Mouse (Mus musculus) fat pad, adult 2 months (tissue): ENCODE data around the gene Tmem135.

ENCODE experiments used
- DNase-seq: peaks from one replicate; pipeline ENCODE4 v3.0.0-alpha.2; 2011; ENCODE audit warnings: low read depth, low spot score; ENCODE audit errors: extremely low read depth

The Tmem135 gene

DNA sequence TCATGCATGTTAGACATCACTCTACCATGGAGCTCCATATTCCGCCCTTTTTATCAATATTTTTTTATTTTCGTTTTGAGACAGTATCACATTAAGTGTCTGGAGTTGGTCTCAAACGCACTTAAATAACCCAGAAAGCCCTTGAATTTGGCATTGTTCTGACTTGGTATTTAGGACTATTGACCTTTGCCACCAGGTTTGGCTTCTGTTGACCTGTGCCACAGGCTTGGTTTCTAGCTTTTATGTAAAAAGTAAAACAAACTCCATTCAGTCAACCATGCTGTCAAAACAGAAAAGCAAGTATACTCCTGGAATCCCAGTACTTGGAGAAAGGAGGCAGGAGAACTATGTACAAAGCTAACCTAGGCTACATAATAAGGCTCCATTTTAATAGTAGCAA, 12.7 kb downstream of the Tmem135 start:
- DNase-seq = no peak

DNA sequence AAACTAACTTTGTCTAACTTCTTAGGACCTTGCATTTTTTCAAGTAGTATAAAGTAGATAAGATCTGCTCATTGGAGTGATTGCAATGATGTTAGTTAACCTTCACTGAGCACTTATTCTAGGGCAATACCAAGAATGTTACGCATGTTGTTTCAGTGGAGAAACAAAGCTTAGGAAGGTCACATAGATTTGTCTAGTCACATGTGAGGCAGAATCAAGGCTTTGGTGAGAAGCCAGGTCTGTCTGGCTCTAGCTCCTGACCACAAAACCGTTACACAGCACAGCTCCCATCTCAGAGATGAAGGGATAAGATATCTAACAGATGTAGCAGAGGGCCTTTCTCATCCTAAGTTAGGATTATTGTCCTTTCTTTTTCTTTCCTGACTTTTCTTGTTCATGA, 13.4 kb downstream of the Tmem135 start:
- no peak for DNase-seq

DNA sequence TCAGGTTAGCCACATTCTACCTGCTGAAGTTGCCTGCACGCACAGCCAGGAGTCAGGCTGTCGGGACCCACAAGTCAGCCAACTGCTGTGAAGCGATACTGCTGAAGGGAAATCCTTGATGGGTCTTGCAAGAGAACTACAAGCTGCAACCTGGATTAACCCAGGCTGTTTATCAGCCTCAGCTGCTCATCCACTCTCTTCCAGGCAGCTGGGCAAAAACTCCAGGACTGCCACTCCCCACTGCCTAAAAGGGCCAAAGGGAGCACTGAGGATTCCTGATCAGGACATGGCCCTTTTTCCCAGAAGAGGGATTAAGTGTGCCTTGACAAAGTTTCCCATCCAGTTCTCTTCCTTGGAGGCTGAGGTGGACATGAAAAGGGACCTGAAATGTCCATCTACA, 15.0 kb downstream of the Tmem135 start:
- DNase-seq = no peak

DNA sequence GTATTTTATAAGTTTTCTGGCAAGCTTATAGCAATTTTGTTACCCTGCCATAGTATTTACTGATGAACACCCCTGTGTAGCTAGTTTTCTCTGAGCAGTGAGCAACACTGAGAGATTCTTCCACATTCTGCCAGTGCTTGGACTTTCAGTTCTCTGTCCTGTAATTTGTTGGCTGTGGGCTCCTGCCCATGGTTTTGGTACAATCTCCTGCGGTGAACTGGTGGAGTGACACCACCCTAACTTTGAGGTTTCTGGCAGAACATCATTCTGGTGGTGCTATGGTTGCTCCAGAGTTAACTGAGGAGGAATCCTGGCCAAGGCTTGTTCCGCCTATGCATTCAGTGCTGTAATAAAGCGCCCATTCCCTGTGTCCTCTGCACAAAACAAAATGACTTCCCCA, 21.1 kb downstream of the Tmem135 start:
- DNase-seq = no peak

DNA sequence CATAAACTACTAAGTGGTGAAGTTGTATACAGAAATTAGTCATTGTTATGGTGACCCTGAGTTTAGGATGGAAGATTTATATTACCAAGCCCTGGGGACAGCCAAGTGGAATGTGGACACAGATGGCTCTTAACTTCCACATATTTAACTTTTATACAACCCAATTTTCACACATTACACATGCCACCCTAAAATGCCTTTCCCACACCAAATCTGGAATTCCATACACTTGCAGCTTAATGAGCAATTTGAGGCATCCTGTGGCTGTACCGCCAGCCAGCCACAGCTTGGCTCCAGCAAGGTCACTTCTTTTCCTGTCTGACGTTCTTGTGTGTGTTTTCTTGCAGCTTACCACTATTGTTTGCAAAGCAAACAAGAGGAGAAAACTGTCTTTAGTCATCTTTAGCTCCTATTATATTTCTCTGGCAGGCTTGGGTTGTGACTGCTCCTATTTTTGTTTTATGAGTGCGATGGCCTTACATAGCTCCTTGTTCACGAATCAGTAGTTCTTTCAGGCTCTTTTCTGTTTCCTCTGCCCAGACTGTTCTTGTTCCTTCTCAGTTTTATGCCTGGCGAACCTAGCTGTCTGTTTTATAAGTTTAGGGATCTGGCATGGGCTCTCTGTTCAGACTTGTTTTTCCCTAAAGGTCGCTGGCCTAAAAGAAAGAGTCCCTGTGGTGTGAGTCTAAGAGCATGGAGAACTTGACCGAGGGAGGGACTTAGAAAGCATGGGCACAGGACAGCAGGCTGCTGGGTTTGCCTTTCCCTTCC, 22.9 kb downstream of the Tmem135 start:
- DNase-seq = no peak

DNA sequence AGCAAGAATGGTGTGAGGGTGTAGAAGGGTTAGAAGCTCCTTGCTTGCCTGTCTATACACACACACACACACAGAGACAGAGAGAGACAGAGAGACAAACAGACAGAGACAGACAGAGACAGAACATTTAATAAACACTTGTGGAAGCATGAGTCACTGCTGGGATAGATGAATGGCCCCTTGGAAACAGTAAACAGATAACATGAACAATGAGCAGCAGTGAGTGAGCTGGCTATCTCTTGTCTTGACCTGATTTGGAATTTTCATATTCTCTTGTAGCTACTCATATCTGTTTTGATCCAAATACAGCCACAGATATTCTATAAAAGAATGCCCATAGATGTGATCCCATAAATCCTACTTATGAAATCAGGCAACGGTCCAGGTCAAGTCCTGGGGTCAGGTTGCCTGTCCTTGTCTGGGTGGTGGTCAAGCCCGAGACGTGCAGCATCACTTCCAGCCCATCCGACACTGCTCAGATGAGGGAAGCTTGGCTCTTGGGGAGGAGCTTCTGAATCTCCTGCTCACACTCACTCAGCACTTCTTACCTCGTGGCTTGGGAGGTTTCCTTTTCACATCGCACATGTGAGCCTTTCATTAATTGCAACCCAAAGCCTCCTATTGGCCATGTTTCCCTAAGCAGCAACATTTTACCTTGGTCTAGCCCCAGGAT, 32.3 kb downstream of the Tmem135 start:
- no peak for DNase-seq

DNA sequence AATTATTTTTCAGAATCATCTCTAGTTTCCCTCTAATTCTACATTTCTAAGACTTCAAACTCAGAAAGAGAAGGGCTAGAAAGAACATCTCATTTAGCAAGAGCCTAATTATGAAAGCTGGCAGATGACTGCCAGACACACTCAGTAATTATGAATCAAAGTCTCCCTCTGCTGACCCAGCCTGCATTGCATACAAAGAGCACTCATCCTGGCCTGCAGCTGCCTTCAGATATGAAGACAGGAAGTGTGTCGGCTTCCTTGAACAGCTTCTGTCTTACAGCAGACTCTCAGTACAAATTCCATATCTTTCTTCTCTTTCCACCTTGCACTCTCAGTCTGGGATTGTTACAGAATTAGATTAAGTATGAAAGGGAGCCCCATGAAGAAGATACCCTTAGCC, 33.1 kb downstream of the Tmem135 start:
- DNase-seq = no peak

DNA sequence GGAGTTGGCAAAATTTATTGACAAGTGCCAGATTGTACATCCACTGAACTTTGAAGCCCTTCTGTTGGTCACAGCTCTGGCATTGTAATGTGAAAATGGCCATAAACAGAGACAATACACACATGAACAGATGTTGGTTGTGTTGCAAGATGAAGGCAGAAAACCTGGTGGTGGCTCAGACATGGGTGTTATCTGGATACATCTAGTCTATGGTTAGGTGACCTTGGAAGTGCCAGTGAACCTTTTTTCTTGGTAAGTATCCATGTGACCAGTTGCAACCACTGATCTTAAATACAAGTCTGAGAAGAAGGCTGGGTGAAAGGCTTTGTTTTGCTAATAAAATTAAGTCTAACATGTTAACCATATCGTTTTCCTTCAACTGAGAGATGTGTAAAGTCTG, 33.9 kb downstream of the Tmem135 start:
- no peak for DNase-seq

DNA sequence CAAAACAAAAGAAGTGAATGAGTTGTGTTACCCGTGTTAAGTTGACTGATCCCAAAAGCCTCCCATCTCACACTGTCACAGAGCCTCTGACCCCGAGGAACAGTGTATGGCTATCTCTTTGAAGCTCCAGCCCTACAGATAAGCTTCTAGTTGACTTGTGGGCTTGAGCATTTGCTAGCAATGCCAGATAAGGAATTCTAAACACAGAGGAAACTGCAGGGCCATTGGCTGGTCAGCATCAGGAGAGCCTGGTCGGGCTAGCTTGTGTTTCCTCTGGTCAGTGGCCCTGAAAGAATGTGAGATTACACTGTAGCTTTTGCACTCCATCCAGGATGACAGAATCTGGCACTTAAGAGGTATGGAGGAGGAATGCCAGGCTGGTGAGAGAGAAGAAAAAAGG, 36.4 kb downstream of the Tmem135 start:
- no peak for DNase-seq

DNA sequence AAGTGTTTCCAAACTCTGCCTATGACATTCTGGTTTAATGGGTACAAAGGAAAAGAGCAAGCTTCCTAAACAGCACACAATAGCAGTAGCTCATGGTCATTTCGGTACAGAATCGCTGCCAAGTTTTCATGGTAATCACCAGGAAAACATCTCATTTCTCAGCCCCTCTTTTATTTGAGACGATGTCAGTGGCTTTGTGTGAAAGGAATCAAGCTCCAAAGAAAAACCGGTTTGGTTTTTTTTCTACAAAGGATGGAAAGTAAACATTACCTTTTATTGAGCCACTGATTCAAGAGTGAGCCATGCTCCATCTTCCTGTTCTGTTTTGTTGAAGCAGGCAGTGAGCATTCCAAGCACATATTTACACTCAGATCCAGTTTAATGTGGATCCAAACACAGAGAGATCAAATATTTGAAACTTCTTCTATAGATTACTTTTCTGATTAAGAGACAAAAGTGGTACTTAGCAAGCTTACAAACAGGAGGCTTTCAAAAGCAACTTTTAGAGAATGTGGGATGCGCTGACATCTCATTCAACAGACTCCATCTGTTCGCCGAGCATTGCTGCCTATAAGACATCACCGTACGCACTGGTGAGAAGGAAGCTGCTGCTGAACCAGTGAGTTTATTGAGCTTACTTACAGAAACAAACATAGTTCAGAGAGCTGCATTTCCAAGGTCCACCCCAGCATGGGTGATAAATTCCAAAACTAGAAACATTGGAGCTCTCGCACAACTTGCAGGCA, 38.7 kb downstream of the Tmem135 start:
- DNase-seq = no peak

DNA sequence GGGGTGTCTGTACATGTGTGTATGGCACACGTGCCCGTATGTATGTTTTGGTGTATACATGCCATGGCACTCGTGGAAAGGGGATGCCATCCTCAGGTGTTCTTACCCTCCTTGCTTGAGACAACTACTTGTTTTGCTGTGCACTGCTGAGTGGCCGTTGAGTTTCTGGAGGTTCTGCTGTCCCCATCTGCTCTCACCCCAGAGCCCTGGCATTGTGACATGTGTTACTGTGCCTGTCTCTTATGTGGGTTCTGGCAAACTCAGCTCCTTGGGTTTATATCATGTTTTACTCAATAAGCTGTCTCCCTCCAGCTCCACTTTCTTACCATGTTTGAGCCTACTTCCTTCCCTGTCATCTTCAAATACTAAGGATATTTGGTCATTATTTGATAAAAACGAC, 40.0 kb downstream of the Tmem135 start:
- no peak for DNase-seq

DNA sequence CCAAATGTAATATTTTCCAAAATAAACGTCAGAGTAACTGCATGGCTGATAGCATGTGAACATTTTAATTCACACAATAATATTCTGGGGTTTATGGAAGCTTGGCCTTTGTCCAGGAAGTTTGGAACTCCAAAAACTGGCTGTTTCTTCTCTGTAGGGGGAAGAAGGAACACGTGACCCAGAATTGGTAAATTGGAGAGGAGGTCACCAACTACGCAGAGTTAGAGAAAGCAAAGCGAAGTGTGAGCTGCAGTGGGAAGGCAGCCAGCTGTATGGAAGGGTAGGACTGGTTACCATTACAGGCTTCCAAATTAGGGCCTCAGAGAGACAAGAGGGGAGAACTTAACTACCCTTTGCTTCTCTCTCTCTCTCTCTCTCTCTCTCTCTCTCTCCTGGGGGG, 47.7 kb downstream of the Tmem135 start:
- DNase-seq = peak; percentile 49

DNA sequence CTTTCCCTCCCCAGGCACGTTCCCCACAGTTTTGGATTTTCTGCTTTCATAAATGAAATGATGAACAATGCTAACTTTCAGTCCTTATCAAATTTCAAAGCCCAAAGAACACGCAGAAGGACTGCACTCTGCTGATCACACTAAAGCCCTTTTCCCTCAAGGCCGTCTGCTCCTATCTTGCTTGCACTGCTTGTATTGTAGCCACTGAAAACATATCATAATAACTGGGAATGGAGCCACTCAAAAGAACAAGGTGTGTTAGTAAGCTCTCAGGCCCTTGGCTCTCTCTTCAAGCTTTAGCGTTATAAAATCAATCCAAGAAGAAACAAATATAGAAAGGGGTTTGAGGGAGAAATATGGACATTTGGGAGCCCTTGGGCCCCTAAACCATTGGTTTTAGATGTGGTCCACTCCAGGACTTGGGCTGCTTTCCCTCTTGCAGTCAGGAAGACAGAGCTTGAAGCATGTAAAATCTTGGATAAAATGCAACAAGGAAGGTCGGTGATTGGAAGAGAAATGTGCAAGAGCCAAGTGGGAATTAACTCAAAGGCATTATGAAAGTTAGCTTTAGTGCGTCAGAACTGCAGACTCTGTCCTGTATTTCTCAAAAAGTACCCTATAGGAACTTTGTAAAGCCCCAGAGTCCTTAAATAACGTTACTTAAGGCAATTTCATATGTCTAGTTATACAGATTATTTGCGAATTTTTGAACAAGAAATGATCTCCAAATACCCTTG, 48.3 kb downstream of the Tmem135 start:
- peak; percentile 93 for DNase-seq

DNA sequence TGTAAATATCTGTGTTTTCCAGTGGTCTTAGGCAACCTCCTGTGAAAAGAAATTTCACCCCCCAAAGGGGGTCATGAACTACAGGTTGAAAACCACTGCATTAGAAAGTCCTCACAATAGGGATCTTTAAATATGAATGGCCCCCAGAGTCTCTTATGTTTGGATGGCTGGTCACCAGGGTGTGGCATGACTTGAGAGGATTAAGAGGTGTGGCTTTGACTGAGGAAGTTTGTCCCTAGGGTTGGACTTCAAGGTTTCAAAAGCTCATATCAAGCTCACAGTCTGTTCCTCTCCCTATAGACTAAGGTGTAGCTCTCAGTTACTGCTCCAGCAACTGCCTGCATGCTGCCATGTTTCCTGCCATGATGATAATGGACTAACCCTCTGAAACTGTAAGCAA, 62.0 kb downstream of the Tmem135 start:
- DNase-seq = no peak

DNA sequence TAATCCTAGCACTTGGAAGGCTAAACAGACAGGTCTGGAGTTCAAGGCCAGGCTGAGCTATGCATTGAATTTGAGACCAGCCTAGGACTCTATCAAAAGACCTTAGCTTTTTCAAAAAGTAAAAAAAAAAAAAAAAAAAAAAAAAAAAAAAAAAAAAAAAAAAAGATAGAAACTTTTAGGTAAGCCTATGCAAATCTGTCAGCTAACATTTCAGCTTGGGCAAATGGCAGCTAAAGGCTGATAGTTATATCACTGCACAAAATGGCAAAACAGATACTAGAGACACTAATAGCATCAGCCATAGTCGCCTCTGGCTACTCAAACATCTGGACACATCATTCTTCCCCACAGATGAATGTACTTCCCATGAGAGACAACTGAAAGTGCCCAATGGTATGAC, 64.2 kb downstream of the Tmem135 start:
- no peak for DNase-seq

DNA sequence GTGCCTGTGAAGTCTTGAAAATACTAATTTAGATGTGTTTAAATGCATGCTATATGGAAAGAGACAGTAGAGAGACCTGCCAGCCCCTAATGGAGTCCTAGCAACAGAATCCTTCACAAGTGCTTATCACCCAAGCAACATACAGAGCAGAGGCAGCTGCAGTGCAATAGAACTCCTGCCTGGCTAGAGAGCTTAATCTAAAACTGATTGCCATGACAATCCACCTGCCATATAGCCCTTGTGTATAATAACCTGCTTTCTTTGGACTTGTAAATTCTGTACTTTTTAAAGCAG, 64.9 kb downstream of the Tmem135 start:
- DNase-seq = no peak

DNA sequence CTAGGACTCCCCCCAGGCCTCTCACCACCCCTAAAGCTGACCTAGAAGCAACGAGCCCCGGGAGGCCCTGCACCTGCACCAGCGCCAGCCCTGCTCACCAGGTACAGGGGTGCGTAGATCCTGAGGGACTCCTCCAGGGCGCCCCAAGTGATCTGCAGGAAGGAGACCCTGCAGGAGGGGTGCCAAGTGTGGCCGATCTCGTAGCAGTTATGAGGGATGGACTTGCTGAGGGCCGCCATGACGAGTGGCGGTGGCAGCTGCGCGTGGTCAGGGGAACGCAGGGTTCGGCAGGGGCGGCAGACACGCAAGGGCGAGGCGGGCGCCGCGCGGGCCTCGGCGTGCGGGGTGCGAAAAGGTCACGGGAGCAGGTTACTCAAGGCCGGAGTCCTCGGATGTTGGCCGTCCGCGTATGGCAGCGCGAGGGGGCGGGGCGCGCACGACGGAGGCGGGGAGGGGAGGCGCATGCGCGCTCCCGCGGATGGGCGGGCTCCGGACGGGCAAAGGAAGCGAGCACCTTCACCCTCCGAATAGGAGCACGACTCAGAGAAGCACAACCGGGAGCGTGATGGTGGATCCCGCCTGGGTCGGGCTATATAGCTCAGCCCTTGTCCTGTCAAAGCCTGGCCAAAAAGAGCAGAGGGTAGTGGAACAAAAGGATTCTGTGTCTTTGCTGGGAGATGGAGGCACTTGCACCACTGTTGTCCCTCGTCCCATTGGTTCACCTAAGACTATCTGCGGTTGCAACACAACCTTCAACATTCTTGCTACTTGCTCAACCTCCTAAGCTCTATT, 65.5 kb downstream of the Tmem135 start:
- no peak for DNase-seq

DNA sequence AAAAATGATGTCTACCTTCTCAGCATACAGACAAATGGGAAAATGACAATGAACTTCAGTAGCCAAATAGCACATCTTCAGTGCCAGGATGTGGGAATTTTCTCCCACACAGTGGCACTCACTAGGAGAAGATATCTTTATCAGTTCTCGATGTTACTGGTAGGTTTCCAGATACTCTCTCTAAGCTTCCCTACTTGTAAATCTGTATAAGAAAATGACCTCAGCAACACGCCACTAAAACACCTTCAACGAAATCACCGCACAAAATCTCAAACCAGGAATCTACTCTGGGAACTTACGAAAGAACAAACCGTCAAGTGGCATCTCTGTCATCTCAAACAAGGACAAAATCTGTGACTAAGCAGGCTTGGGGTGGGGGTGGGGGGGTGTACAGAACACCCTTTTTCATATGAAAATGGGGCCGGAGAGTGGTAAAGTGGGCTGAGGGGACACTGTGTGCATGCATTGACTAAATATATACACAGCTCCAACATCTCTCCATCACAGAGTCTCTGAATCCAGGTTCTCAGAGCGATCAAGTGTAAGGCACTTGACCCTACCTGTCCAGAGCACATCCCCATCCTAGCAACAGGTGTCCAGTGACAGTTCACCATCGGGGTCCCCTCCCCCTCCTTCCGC, 66.2 kb downstream of the Tmem135 start:
- DNase-seq = no peak

DNA sequence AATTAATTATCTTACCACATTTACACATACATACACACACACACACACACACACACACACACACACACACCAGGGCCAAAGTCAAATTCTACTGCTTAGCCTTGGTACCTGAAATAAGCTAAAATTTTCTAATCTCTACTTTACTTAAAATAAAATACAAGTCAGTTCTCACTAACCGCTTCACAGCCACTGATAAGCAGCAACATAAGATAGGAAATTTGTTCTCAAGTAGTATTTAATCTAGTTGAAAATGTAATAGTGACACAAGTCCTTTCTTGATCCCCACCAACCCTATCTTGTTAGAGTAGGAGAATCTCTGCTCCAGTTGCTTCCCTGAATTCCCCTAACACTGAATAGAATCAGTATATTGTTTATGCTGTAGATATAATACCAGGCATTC, 67.6 kb downstream of the Tmem135 start:
- DNase-seq = no peak

DNA sequence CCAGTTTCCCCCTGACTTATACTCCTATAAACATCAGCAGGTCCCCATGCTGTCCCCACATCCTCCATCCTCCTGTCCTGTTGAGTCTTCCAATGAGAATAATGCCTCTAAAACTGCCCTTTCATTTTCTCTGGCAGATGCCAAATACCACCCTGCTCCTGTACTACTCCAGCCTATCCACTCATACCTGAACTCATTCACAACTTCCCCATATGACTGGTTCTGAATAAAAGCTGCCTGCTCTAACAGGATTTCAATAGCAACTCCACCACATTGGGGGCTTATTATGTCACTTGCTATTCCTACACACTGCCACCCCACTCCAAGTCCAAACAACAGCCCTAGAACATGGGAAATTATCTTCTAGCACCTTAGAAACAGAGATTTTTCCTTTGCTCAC, 68.7 kb downstream of the Tmem135 start:
- no peak for DNase-seq
